Mouse (Mus musculus): ENCODE measurements around the gene Iqca. TPM values are rescaled to one million over a fixed set of nuclear protein-coding genes. Genes with fewer than 3 reads are reported as not detected.

Iqca gene
- polyA plus RNA-seq, 1 experiment from 2014 or later = 0.09 TPM

DNA sequence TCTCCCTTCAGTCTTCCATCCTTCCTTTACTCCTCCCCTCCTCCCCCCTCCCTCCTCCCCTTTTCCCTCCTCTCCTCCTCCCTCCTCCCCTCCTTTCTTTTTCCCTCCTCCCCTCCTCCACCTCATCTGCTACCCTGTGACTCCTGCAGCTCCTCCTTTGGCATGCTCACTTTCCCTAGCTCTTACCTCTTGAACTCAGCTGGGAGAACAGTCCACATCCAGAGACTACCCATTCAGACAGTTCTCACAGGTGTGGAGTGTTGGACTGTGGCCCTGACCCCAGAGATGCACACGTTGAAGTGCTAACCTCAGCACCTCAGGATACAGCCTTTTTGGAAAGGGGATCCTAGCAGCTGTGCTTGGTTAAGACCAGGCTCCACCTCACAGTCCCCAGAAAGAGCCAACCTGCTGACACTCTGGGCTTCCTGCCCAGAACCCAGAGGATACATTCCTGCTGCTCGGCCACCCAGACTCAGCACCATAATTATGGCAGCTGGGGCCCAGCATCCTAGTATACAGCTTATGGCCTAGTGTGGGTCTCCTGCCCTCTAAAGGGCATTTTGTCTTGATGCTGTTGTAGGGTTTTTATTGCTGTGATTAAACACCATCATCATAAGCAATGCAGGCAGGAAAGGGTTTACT lies 41.9 kb downstream of the Iqca start:
- no peak overlapping the region for H3K4me3 ChIP-seq (replicated peaks; ENCODE audit: low read depth, low read length)
- ATAC-seq (replicated peaks; ENCODE audit: low FRiP score, low read depth) (peak; percentile 89), DNase-seq (ENCODE audit: low spot score) (peak; percentile 82)
- no peaks in the 10 kb centered on the region for H3K36me3 ChIP-seq (ENCODE audit: insufficient read depth, low read length)
- peak; percentile 54 for TF ChIP-seq CTCF (IDR thresholded peaks at IDR 0.05; ENCODE audit: low read depth)
- no peak overlapping the region for H3K27ac ChIP-seq
- WGBS = 24% methylated on average over 2 of the region's 2 CpGs
- H3K4me1 ChIP-seq (replicated peaks; ENCODE audit: insufficient read depth, low read length) = no peaks in the 10 kb centered on the region
- H3K4me2 ChIP-seq (ENCODE audit: low read length) = no peak overlapping the region
- no peak overlapping the region for H3K9ac ChIP-seq (ENCODE audit: low read depth, low read length)
- H3K27me3 ChIP-seq (ENCODE audit: insufficient read depth, low read length) = no peaks in the 10 kb centered on the region
- no peaks in the 10 kb centered on the region for H3K9me3 ChIP-seq (replicated peaks; ENCODE audit: low read length)

DNA sequence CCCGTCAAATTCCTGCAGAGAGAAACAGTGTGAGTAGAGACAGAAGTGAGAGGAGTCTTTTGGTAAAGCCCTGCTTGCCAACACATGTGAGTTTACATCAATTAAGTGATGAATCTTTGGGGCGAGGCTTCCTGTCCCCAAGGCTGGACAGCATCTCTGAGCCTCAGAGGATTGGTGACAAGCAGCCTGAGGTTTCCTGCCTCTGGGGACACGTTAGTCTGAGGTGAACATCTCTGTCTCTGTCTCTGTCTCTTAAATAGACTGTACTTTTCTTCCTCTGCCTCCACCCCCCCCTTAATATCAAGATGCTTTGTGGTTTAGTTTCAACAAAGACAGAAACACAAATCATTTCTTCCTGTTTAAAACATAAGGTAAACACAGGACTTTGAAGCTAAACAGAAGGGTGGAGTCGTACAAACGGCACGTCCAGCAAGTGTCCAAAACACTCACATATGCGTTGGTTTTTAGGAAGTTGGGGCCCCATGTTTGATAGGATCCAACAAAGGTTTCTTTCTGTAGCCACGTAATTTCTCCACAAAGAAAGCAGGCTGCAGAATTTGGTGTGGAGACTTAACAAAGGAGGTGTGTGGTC lies 49.2 kb downstream of the Iqca start:
- ATAC-seq (replicated peaks; ENCODE audit: low FRiP score, low read depth) = no peak
- WGBS = 67% methylated on average over 8 of the region's 8 CpGs

DNA sequence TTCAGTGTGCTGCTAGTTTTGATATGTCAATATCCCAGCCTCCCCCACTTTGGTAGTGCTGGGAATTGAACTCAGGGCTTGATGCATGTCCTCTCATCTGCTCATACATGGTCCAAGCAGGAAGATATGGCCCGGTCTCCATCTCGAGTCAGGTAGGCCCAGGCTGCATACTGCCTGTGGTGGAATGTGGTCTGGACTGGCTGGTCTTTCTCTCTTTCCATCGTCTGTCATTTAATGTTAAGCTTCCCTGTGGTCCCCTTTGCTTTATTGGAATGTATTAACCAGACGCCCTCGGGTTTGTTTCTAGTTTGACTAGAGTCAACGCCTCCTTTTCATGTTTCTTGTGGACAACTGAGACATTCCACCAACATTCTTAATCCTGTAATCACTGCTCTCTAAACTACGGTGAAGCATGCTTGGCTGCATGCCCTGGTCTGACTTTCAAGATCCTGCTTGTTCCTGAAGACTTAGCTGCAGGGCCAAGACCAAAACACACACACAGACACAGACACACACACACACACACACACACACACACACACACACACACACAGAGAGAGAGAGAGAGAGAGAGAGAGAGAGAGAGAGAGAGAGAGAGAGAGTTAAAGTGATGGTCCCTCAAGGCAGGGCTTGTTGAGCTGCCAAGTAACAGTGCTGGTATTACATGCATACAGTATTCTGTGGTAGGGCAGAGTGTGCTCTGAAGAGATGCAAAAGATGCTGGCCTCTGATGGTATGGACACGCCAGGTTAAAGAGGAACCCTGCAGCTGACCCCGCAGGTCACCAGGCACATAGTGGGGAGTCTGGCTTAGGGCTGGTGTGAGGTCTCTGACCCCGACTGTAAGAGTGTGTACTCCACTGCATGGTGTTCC lies 52.6 kb downstream of the Iqca start:
- Histone ChIP-seq H3K27ac (no peak overlapping the region), H3K36me3 (ENCODE audit: insufficient read depth, low read length) (no peaks in the 10 kb centered on the region), H3K4me2 (ENCODE audit: low read length) (no peak overlapping the region), H3K27me3 (ENCODE audit: insufficient read depth, low read length) (no peaks in the 10 kb centered on the region), H3K4me1 (replicated peaks; ENCODE audit: insufficient read depth, low read length) (no peaks in the 10 kb centered on the region), H3K9ac (ENCODE audit: low read depth, low read length) (no peak overlapping the region), H3K9me3 (replicated peaks; ENCODE audit: low read length) (no peaks in the 10 kb centered on the region), H3K4me3 (replicated peaks; ENCODE audit: low read depth, low read length) (no peak overlapping the region)
- no peak for TF ChIP-seq CTCF (IDR thresholded peaks at IDR 0.05; ENCODE audit: low read depth)
- 58% methylated on average over 10 of the region's 10 CpGs for WGBS
- DNase-seq (ENCODE audit: low spot score) (peak; percentile 83), ATAC-seq (replicated peaks; ENCODE audit: low FRiP score, low read depth) (no peak; the same call in 1 of the 2 replicates)

More for the DNA sequence above, 49.2 kb downstream of the Iqca start:
- no peak overlapping the region for H3K9ac ChIP-seq (ENCODE audit: low read depth, low read length)
- DNase-seq (ENCODE audit: low spot score) = no peak
- no peak for TF ChIP-seq CTCF (IDR thresholded peaks at IDR 0.05; ENCODE audit: low read depth)
- no peaks in the 10 kb centered on the region for H3K36me3 ChIP-seq (ENCODE audit: insufficient read depth, low read length)
- no peaks in the 10 kb centered on the region for H3K27me3 ChIP-seq (ENCODE audit: insufficient read depth, low read length)
- H3K4me1 ChIP-seq (replicated peaks; ENCODE audit: insufficient read depth, low read length) = no peaks in the 10 kb centered on the region
- H3K9me3 ChIP-seq (replicated peaks; ENCODE audit: low read length) = no peaks in the 10 kb centered on the region
- no peak overlapping the region for H3K4me2 ChIP-seq (ENCODE audit: low read length)
- H3K4me3 ChIP-seq (replicated peaks; ENCODE audit: low read depth, low read length) = no peak overlapping the region
- H3K27ac ChIP-seq = no peak overlapping the region

DNA sequence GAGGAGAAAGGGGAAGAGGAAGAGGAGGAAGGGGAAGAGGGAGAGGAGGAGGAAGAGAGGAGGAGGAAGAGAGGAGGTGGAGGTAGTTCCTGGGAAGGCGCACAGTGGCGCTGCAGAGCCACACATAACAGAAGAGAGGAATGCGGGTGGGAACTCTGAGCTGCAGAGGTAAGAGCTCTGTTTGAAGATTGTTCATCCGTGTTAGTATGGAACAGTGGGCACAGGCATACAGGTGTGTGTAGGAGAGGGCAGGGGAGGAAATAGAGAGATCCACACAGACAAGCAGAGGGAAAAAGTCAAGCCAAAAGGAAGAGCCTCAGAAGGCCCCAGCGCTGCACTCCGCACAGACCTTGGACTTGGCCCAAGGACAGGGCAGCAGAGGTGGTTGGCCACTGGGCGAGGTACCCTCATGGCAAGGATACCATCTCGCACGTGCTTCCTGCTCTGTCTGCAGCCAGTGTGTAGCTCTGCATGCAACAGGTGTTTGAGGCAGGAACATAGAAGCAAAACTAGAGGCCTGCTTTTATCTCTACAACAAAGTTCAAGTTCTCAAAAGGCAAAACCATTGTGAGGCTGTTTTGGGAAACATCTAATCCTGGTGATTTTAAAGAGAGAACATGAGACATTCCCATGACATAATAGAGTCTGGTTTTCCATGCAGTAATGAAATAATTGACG lies 60.2 kb downstream of the Iqca start:
- H3K9me3 ChIP-seq (replicated peaks; ENCODE audit: low read length) = no peaks in the 10 kb centered on the region
- H3K27ac ChIP-seq = no peak overlapping the region
- H3K36me3 ChIP-seq (ENCODE audit: insufficient read depth, low read length) = no peaks in the 10 kb centered on the region
- H3K9ac ChIP-seq (ENCODE audit: low read depth, low read length) = no peak overlapping the region
- peak; percentile 46; the same call in 1 of the 2 replicates for TF ChIP-seq CTCF (IDR thresholded peaks at IDR 0.05; ENCODE audit: low read depth)
- ATAC-seq (replicated peaks; ENCODE audit: low FRiP score, low read depth) (no peak), DNase-seq (ENCODE audit: low spot score) (peak; percentile 29)
- H3K4me1 ChIP-seq (replicated peaks; ENCODE audit: insufficient read depth, low read length) = no peaks in the 10 kb centered on the region
- no peak overlapping the region for H3K4me2 ChIP-seq (ENCODE audit: low read length)
- H3K27me3 ChIP-seq (ENCODE audit: insufficient read depth, low read length) = no peaks in the 10 kb centered on the region
- no peak overlapping the region for H3K4me3 ChIP-seq (replicated peaks; ENCODE audit: low read depth, low read length)
- WGBS = 73% methylated on average over 10 of the region's 10 CpGs

DNA sequence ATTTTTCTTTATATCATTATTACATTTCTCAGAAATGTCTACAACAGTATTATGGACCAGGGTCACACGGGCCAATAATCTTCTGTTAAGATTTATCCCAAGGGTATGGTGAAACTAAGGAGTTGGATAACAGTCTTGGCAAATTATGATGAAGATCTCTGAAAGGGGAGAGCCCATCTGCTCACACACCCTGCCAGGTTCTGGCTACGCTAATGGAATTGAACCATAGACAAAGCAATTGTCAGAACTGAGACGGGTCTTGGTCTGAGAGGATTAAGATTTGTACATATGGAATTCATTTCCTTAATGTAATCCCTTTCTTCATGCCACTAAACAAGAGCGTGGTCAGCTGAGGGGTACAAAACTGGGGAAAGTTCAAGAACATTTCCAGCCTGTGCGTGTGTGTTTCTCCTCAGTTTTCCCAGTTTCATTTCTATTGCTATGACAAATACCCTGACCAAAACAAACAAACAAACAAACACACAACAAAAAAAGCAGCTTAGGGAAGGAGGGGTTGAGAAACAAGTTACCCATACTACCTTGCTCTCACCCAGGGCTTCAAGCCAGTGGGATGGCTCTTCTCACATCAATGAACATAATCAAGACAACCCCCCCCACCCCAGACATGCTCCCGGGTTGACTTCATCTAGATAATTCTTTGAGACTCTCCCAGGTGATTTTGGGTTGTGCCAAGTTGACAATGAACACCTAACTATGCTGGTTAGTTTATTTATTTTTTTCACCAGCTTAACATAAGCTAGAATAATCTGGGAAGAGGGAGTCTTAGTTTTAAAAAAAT lies 64.8 kb downstream of the Iqca start:
- no peak overlapping the region for H3K4me3 ChIP-seq (replicated peaks; ENCODE audit: low read depth, low read length)
- TF ChIP-seq CTCF (IDR thresholded peaks at IDR 0.05; ENCODE audit: low read depth) = no peak
- H3K4me2 ChIP-seq (ENCODE audit: low read length) = no peak overlapping the region
- no peaks in the 10 kb centered on the region for H3K4me1 ChIP-seq (replicated peaks; ENCODE audit: insufficient read depth, low read length)
- no peak overlapping the region for H3K27ac ChIP-seq
- ATAC-seq (replicated peaks; ENCODE audit: low FRiP score, low read depth) (no peak), DNase-seq (ENCODE audit: low spot score) (no peak)
- no peaks in the 10 kb centered on the region for H3K27me3 ChIP-seq (ENCODE audit: insufficient read depth, low read length)
- 85% methylated on average over 6 of the region's 6 CpGs for WGBS
- no peaks in the 10 kb centered on the region for H3K36me3 ChIP-seq (ENCODE audit: insufficient read depth, low read length)
- no peaks in the 10 kb centered on the region for H3K9me3 ChIP-seq (replicated peaks; ENCODE audit: low read length)
- no peak overlapping the region for H3K9ac ChIP-seq (ENCODE audit: low read depth, low read length)
